In the genomic region with DNA sequence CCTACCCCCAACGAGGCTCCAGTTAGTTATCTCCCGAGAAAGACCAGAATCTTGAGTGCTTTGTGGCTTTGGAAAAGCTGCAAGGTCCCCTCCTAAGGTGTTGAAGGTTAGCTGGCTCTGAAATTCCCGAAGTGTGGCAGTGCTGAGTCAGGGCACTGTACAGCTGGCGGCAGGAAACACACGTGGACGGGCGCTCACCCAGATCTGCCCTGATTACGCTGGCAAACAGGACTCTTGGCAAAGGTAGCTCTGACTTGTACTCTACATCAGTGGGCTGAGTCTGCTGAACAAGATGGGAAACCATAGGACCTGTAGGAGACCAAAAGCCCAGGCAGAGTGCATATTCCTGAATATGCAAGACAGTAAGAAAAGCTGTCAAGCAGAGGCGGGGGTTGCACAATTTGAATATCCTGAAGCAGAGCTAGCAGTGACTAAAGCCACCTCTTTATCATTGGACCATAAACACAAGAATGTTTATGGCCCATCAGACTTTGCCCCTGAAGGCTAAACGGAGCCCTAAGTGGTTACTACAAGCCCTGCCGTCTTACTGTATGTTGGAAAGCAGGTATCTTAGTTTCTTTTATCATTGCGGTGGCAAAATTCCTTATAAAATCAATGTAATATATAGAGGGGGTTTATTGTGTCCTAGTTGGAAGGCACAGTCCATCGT, we compare ENCODE assay signal across 9 mouse cellular contexts.
DNase-seq lines count a peak whose midpoint lies in the region; ATAC-seq and TF ChIP-seq lines count a peak whose summit lies in the region.
"Had no signal": no experiment of that assay in that cellular context is flagged by ENCODE, and none has a peak within 500 bp of the region (broad histone marks: within the 10 kb centered on the region; RNA-seq: fewer than 3 reads in every experiment).

No protein-coding gene starts in this region.

- WGBS in cerebellum, adult 2 months, result 30% methylated on average over 13 of the region's 13 CpGs
- 56% methylated on average over 13 of the region's 13 CpGs for whole genome bisulfite sequencing in hindbrain, postnatal 0 days
- WGBS in stomach, embryonic 15.5 days, result 62% methylated on average over 13 of the region's 13 CpGs

- no peak for TF ChIP-seq POLR2A in cerebellum, adult 2 months (IDR thresholded peaks at IDR 0.05; ENCODE audit: borderline replicate concordance, insufficient read depth, low read length)

- H3K9me3 ChIP-seq in hindbrain, postnatal 0 days (ENCODE audit: low read length), result no peaks in the 10 kb centered on the region
- H3K9me3 ChIP-seq in stomach, embryonic 15.5 days, result no peaks in the 10 kb centered on the region

- H3K36me3 ChIP-seq in hindbrain, postnatal 0 days (ENCODE audit: insufficient read depth, low read length), result no peaks in the 10 kb centered on the region
- no peaks in the 10 kb centered on the region for H3K36me3 ChIP-seq in stomach, embryonic 15.5 days
- H3K36me3 ChIP-seq: limb, embryonic 12.5 days had no signal

- H3K27me3 ChIP-seq in cerebellum, adult 2 months (ENCODE audit: control insufficient read depth, insufficient read depth, low read length), result no peaks in the 10 kb centered on the region
- no peaks in the 10 kb centered on the region for H3K27me3 ChIP-seq in hindbrain, postnatal 0 days (ENCODE audit: insufficient read depth, low read length)
- H3K27me3 ChIP-seq in stomach, embryonic 15.5 days (replicated peaks), result no peaks in the 10 kb centered on the region
- H3K27me3 ChIP-seq: limb, embryonic 12.5 days had no signal

- no peaks in the 10 kb centered on the region for H3K4me1 ChIP-seq in cerebellum, adult 2 months (ENCODE audit: control insufficient read depth, insufficient read depth, low read length)
- 0 out of 2 replicates have a peak, but pooled peaks cover 4% of the 10 kb centered on the region for H3K4me1 ChIP-seq in hindbrain, postnatal 0 days (ENCODE audit: insufficient read depth, low read length)
- H3K4me1 ChIP-seq in stomach, embryonic 15.5 days, result no peaks in the 10 kb centered on the region

- 0 out of 2 replicates have a peak overlapping the region, but pooled peaks have one; percentile 9 for H3K9ac ChIP-seq in hindbrain, postnatal 0 days (replicated peaks; ENCODE audit: low read length)
- no peak overlapping the region for H3K9ac ChIP-seq in stomach, embryonic 15.5 days
- H3K9ac ChIP-seq: limb, embryonic 12.5 days had no signal

- H3K4me2 ChIP-seq in hindbrain, postnatal 0 days (ENCODE audit: low read depth, low read length), result no peak overlapping the region
- H3K4me2 ChIP-seq in stomach, embryonic 15.5 days, result no peak overlapping the region
- H3K4me2 ChIP-seq: limb, embryonic 12.5 days had no signal

- peak; percentile 61 for ATAC-seq in hindbrain, postnatal 0 days
- peak; percentile 27; the same call in 1 of the 2 replicates for ATAC-seq in stomach, embryonic 15.5 days (ENCODE audit: insufficient read depth, low FRiP score, low read depth)

- TF ChIP-seq CTCF in cerebellum, adult 2 months (IDR thresholded peaks at IDR 0.05; ENCODE audit: borderline replicate concordance, insufficient read depth, low read depth, low read length), result no peak
- no peak for TF ChIP-seq CTCF in hindbrain, postnatal 0 days (IDR thresholded peaks at IDR 0.05; ENCODE audit: low read depth)

- no peak overlapping the region for H3K27ac ChIP-seq in cerebellum, adult 2 months (ENCODE audit: insufficient read depth, low read length)
- 0 out of 2 replicates have a peak overlapping the region, but pooled peaks have one; percentile 15 for H3K27ac ChIP-seq in hindbrain, postnatal 0 days
- peak overlapping the region; percentile 7; the same call in 1 of the 2 replicates for H3K27ac ChIP-seq in stomach, embryonic 15.5 days
- H3K27ac ChIP-seq: limb, embryonic 12.5 days had no signal

- no peak overlapping the region for H3K4me3 ChIP-seq in cerebellum, adult 2 months (replicated peaks; ENCODE audit: insufficient read depth, low read depth, low read length)
- H3K4me3 ChIP-seq in hindbrain, postnatal 0 days (ENCODE audit: low read length), result no peak overlapping the region
- H3K4me3 ChIP-seq in stomach, embryonic 15.5 days (replicated peaks), result no peak overlapping the region
- H3K4me3 ChIP-seq: limb, embryonic 12.5 days had no signal

- peak; percentile 18 to 35 for DNase-seq in cerebellum, adult 2 months
- DNase-seq in cerebellum, adult 8-10 months, result no peak
- peak; percentile 35 for DNase-seq in urinary bladder, postnatal 14 days (ENCODE audit: low spot score)
- no peak for DNase-seq in urinary bladder, postnatal 10 days (ENCODE audit: low spot score)
- DNase-seq in hindbrain, postnatal 0 days (ENCODE audit: low spot score), result peak; percentile 67
- DNase-seq in thymus, adult 18-20 months, result no peak
- no peak for DNase-seq in spleen, adult 18-20 months

Comparison
In these comparisons a context has a peak if more than half of its experiments do, and no peak if none do; other contexts are left out.
1. DNase-seq: peak in cerebellum, adult 2 months (2 of 2), urinary bladder, postnatal 14 days (single experiment) and hindbrain, postnatal 0 days (single experiment); none in cerebellum, adult 8-10 months (single experiment), urinary bladder, postnatal 10 days (single experiment), thymus, adult 18-20 months (0 of 2) and spleen, adult 18-20 months (0 of 2).